Mouse (Mus musculus) ES-E14 (cell line): ENCODE data around the gene Gm15056. TPM values are rescaled to one million over a fixed set of nuclear protein-coding genes. Genes with fewer than 3 reads are reported as not detected.

Experiments
- DNase-seq: peaks from one replicate; pipeline ENCODE4 v3.0.0-alpha.2; 2013; ENCODE audit warnings: low read depth, low spot score
- H3K27ac ChIP-seq: 2 replicates; pipeline ENCODE4 v1.5.1; 2012; ENCODE audit warnings: low read depth, mild to moderate bottlenecking, low read length, moderate library complexity, mixed read lengths; ENCODE audit not compliant: poor library complexity, insufficient read depth, severe bottlenecking
- H3K36me3 ChIP-seq: 2 replicates; pipeline ENCODE4 v1.6.1; 2012; ENCODE audit warnings: mild to moderate bottlenecking, low read length, moderate library complexity, mixed read lengths; ENCODE audit not compliant: control insufficient read depth, poor library complexity, insufficient read depth, severe bottlenecking
- H3K4me1 ChIP-seq, 2 experiments: fragments of 150-350 bp in 1 of 2; sonication (generic) in 1 of 2; 2 replicates each; pipeline ENCODE4 v1.6.1; 2012; ENCODE audit warnings: low read length in 2 of 2, mild to moderate bottlenecking in 1 of 2, mixed read lengths in 1 of 2; ENCODE audit not compliant: control insufficient read depth in 2 of 2, insufficient read depth in 2 of 2, poor library complexity in 1 of 2
- H3K4me3 ChIP-seq, 2 experiments: fragments of 150-350 bp in 1 of 2; sonication (generic) in 1 of 2; 2 replicates each; pipeline ENCODE4 v1.5.1; 2012; ENCODE audit warnings: low read length in 2 of 2, low read depth in 1 of 2, mild to moderate bottlenecking in 1 of 2, mixed read lengths in 1 of 2; ENCODE audit not compliant: insufficient read depth in 1 of 2, poor library complexity in 1 of 2, severe bottlenecking in 1 of 2
- H3K9ac ChIP-seq: 2 replicates; pipeline ENCODE4 v1.6.1; 2012; ENCODE audit warnings: low read depth, mild to moderate bottlenecking, low read length, mixed read lengths; ENCODE audit not compliant: poor library complexity, insufficient read depth, severe bottlenecking
- H3K9me3 ChIP-seq: fragments of 150-350 bp; sonication (generic); 2 replicates; pipeline ENCODE4 v1.6.1; 2012; ENCODE audit warnings: low read depth, mild to moderate bottlenecking, low read length; ENCODE audit not compliant: control insufficient read depth, insufficient read depth
- CHD2 ChIP-seq: IDR thresholded peaks from 2 replicates; pipeline ENCODE4 v1.6.1; 2014; ENCODE audit warnings: mild to moderate bottlenecking, low read depth, low read length, inconsistent platforms
- HCFC1 ChIP-seq: IDR thresholded peaks from 2 replicates; pipeline ENCODE4 v1.6.1; 2012; ENCODE audit warnings: low read length, inconsistent platforms, borderline replicate concordance; ENCODE audit not compliant: insufficient read depth
- MAFK ChIP-seq: IDR thresholded peaks from 2 replicates; pipeline ENCODE4 v1.6.1; 2014; ENCODE audit warnings: mild to moderate bottlenecking, low read depth, low read length, inconsistent platforms; ENCODE audit not compliant: insufficient read depth
- ZC3H11A ChIP-seq: IDR thresholded peaks from 2 replicates; pipeline ENCODE4 v1.6.1; 2012; ENCODE audit warnings: low read depth, mild to moderate bottlenecking, inconsistent platforms, low read length, borderline replicate concordance
- ZNF384 ChIP-seq: IDR thresholded peaks from 2 replicates; pipeline ENCODE4 v1.6.1; 2012; ENCODE audit warnings: low read depth, low read length, inconsistent platforms
- in situ Hi-C, 2 experiments: fragments of 600-800 bp; cut with MboI; formaldehyde crosslinking; loops; one replicate each; pipeline ENCODE4 v1.15.1; 2025; ENCODE audit warnings: low sequenced_read_pairs in 2 of 2, inconsistent platforms in 1 of 2; ENCODE audit not compliant: unreplicated experiment in 2 of 2
- total RNA-seq: library from RNA; depleted of rRNA; stranded (reverse); fragments of 300-350 nt; gene quantifications from 2 replicates; pipeline ENCODE4 v1.2.3, GENCODE M21; 2012; rRNA removed

The Gm15056 gene
- total RNA-seq = not detected in 2 replicates

GRCm38 (mm10) chr8:20902527-20902926 is at the start of gene Gm15056:
Gm15056 (minus strand) TSS chr8:20902627.
- H3K4me3 ChIP-seq = no peak within 1 kb of the TSS
- H3K9ac ChIP-seq = no peak within 1 kb of the TSS
- no peak within 1 kb of the TSS for H3K27ac ChIP-seq
- DNase-seq = no peak
- no peak for TF ChIP-seq MAFK
- no peak for TF ChIP-seq HCFC1
- no peak for TF ChIP-seq CHD2
- no peak for TF ChIP-seq ZNF384
- TF ChIP-seq ZC3H11A = no peak
- H3K9me3 ChIP-seq = no peaks in the 10 kb centered on the region
- in situ Hi-C loops = no loop called here
- H3K36me3 ChIP-seq = no peaks in the 10 kb centered on the region
- H3K4me1 ChIP-seq = no peaks in the 10 kb centered on the region

DNA sequence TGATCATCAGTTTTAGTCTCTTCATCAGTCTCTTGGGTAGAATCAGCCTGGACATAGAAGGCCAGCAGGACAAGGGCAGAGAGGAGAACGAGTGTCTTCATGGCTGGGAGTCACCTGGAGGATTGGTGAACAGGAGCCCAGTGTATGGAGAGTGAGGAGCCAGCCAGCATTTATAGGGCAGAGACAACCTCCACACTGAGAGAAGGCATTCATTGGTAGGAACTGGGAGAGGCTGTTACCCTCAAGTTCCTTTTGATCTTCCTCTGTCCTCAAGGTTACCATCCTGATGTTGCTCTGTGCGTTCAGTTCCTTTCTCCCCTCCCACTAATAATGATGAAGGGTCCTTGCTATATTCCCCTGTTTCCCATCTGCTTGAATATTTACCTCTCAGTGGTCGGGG is 42.2 kb upstream of the Gm15056 start, which contains the start of gene AY761185:
TSS of gene AY761185 (minus strand) at position 101 of the 400 bp plus-strand sequence.
- Histone ChIP-seq H3K4me3 (no peak within 1 kb of the TSS), H3K36me3 (no peaks in the 10 kb centered on the region), H3K9ac (no peak within 1 kb of the TSS), H3K9me3 (no peaks in the 10 kb centered on the region), H3K27ac (no peak within 1 kb of the TSS), H3K4me1 (no peaks in the 10 kb centered on the region)
- no peak for TF ChIP-seq HCFC1
- no peak for DNase-seq
- in situ Hi-C loops = no loop called here

DNA sequence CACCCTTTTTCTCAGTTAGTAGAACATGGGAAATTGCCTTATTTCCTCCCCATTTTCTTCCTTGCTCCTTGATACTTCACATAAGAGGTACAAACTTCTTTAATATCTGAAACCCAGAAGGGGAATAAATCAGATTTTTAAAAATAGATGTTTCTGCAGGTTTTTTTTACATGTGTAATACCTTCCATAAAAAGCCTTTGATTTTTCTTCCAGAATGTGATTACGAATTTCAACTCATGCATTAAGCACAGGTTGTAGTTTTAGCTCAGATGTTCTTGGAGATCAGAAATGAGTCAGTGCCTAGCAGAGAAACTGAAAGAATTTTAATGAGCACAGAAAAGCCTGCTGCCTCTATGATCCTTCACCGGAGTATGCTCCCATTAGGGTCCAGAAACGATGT is 19.5 kb upstream of the Gm15056 start, which contains the start of gene Gm6040:
TSS of gene Gm6040 (minus strand) at position 101 of the 400 bp plus-strand sequence.
- Histone ChIP-seq H3K9ac (no peak within 1 kb of the TSS), H3K9me3 (no peaks in the 10 kb centered on the region), H3K36me3 (no peaks in the 10 kb centered on the region), H3K4me1 (no peaks in the 10 kb centered on the region), H3K4me3 (no peak within 1 kb of the TSS), H3K27ac (no peak within 1 kb of the TSS)
- no peak for DNase-seq
- TF ChIP-seq CHD2 (no peak), HCFC1 (no peak), ZNF384 (no peak), ZC3H11A (no peak), MAFK (no peak)
- in situ Hi-C loops = no loop called here

DNA sequence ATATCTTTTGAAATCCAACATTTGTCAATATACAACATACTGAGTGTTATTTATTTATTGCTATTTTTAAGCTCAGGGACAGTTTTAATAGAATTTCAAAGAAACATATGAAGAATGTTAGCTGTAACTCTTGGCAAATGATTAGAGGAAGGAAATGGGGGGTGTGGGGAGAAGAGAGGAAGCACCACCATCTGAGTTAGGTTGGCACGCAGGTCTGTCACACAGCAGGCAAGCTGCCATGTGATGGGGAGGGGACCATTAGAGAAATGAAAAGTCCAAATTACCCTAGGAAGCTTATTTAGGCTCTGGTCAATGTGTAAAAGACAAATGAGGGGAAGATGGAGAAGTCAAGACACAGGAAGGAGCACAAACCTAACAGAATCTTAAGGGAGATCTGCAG is 9.9 kb upstream of the Gm15056 start:
- no peak for DNase-seq
- no peaks in the 10 kb centered on the region for H3K36me3 ChIP-seq
- H3K4me1 ChIP-seq = no peaks in the 10 kb centered on the region
- no peak overlapping the region for H3K4me3 ChIP-seq
- no peaks in the 10 kb centered on the region for H3K9me3 ChIP-seq
- H3K9ac ChIP-seq = no peak overlapping the region
- H3K27ac ChIP-seq = no peak overlapping the region
- TF ChIP-seq CHD2 = no peak
- TF ChIP-seq ZC3H11A = no peak
- TF ChIP-seq HCFC1 = no peak
- no peak for TF ChIP-seq ZNF384
- no peak for TF ChIP-seq MAFK
- in situ Hi-C loops = no loop called here

DNA sequence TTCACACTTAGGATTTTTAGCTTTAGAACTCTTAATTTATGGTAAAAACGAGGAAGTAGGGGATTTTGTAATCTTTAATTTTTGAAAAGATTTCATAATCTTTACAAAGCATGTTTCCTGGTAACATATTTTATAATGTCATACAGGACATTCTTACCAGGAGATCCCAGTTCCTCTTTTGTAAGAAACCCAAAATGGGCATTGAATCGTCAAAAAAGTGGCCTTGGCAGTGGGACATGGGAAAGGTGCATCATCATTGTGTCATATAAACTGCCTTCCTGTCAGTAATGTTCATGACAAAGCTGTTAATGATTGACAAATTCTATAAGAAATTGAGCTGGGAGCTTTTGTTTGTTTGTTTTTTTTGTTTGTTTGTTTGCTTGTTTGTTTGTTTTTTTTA is 5.8 kb upstream of the Gm15056 start:
- H3K4me3 ChIP-seq = no peak overlapping the region
- H3K4me1 ChIP-seq = no peaks in the 10 kb centered on the region
- H3K27ac ChIP-seq = no peak overlapping the region
- TF ChIP-seq CHD2 = no peak
- TF ChIP-seq MAFK = no peak
- TF ChIP-seq ZNF384 = no peak
- TF ChIP-seq ZC3H11A = no peak
- TF ChIP-seq HCFC1 = no peak
- H3K9ac ChIP-seq = no peak overlapping the region
- DNase-seq = no peak
- in situ Hi-C loops = no loop called here
- H3K9me3 ChIP-seq = no peaks in the 10 kb centered on the region
- H3K36me3 ChIP-seq = no peaks in the 10 kb centered on the region
